23 mouse cellular contexts compared by ENCODE assay signal in the genomic region with DNA sequence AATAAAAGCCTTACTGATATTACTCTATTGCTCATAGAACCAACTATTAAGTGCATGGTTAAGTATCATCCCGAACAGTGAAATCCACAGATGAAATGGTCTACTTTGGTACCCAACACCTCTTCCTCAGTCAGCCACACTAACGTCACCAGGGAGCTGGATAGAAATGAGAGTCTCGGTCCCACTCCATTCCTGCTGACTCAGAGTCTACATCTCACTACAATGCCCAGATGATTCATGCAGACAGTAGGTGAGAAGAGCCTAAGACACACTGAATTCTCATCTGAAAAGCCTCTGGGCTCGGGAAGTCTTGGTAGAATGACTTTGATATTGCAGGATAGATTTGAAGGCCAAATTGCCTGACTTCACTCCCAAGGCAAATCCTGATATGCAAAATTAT.
DNase-seq lines count a peak whose midpoint lies in the region; ATAC-seq and TF ChIP-seq lines count a peak whose summit lies in the region.
"Had no signal": no experiment of that assay in that cellular context is flagged by ENCODE, and none has a peak within 500 bp of the region (broad histone marks: within the 10 kb centered on the region; RNA-seq: fewer than 3 reads in every experiment).

No protein-coding gene starts in this region.

- H3K4me3 ChIP-seq in testis, adult 2 months (ENCODE audit: control insufficient read depth, low read depth, low read length) = peak overlapping the region; percentile 48; the same call in 1 of the 2 replicates
- H3K4me3 ChIP-seq: embryonic facial prominence, embryonic 13.5 days; embryonic facial prominence, embryonic 15.5 days; erythroblast, embryonic 14.5 days; forebrain, embryonic 10.5 days; forebrain, embryonic 12.5 days had no signal

- TF ChIP-seq CTCF in testis, adult 2 months (IDR thresholded peaks at IDR 0.05; ENCODE audit: control insufficient read depth, insufficient read depth, insufficient replicate concordance, low read depth, low read length) = no peak

- DNase-seq in frontal cortex, postnatal 25 days (ENCODE audit: low spot score in 2 of 2) = no peak
- DNase-seq in testis, postnatal 10 days (ENCODE audit: low spot score) = no peak
- DNase-seq in brain, adult 2 months (ENCODE audit: low read depth, low spot score) = peak; percentile 84
- DNase-seq in cerebellum, adult 9-11 months = no peak
- DNase-seq: adrenal gland, adult 8-10 months; adrenal gland, postnatal 14 days; adrenal gland, postnatal 36 days; cerebellum, adult 11 months; cerebellum, adult 18-20 months; cerebellum, adult 8-10 months; cerebellum, postnatal 10 days; cerebellum, postnatal 25 days; embryo, embryonic 11 days had no signal

- H3K27me3 ChIP-seq in testis, adult 2 months (ENCODE audit: control insufficient read depth, insufficient read depth, low read length) = no peaks in the 10 kb centered on the region
- H3K27me3 ChIP-seq: embryonic facial prominence, embryonic 13.5 days; embryonic facial prominence, embryonic 15.5 days; forebrain, embryonic 12.5 days had no signal

- TF ChIP-seq POLR2A in testis, adult 2 months (IDR thresholded peaks at IDR 0.05; ENCODE audit: control insufficient read depth, low read depth, low read length) = no peak

- H3K4me1 ChIP-seq in testis, adult 2 months (ENCODE audit: control insufficient read depth, insufficient read depth, low read length) = no peaks in the 10 kb centered on the region
- H3K4me1 ChIP-seq: forebrain, embryonic 10.5 days; forebrain, embryonic 12.5 days had no signal

- peak; percentile 88 for ATAC-seq in frontal cortex, adult (ENCODE audit: low TSS enrichment)
- ATAC-seq: activated CD4-positive, CD25-positive, alpha-beta regulatory T cell, adult 4 months; forebrain, embryonic 14.5 days; forebrain, embryonic 16.5 days had no signal

- H3K36me3 ChIP-seq in testis, adult 2 months (ENCODE audit: control insufficient read depth, insufficient read depth, low read length) = no peaks in the 10 kb centered on the region
- H3K36me3 ChIP-seq: embryonic facial prominence, embryonic 13.5 days; embryonic facial prominence, embryonic 15.5 days; forebrain, embryonic 10.5 days; forebrain, embryonic 12.5 days had no signal

- no peak overlapping the region for H3K27ac ChIP-seq in testis, adult 2 months (ENCODE audit: control insufficient read depth, insufficient read depth, low read depth, low read length)
- H3K27ac ChIP-seq: embryonic facial prominence, embryonic 13.5 days; embryonic facial prominence, embryonic 15.5 days; forebrain, embryonic 10.5 days; forebrain, embryonic 12.5 days had no signal
